Mouse (Mus musculus): ENCODE data around the gene Adora1. TPM values are rescaled to one million over a fixed set of nuclear protein-coding genes. Genes with fewer than 3 reads are reported as not detected.
A peak's percentile ranks its signal among the peaks of the same experiment; 100 is the strongest.

Gene Adora1
- 12.2 and 14.0 TPM in 2 replicates for polyA plus RNA-seq (2014; fragmentation: Nextera tagmentation; extraction: Ambion mirVana)

GRCm38 (mm10) chr1:134235391-134235921 lies at the start of gene Adora1:
Adora1 (minus strand) TSS chr1:134235431.
- H3K9ac ChIP-seq (replicated peaks; ENCODE audit: low read depth, low read length), result peak within 1 kb of the TSS; percentile 63
- H3K4me1 ChIP-seq (ENCODE audit: control insufficient read depth, insufficient read depth, low read length), result peaks cover 25% of the 10 kb centered on the region
- ATAC-seq (ENCODE audit: low read depth), result peak; percentile 22; the same call in 1 of the 2 replicates
- no peak within 1 kb of the TSS; the same call in 1 of the 2 replicates for H3K27ac ChIP-seq (ENCODE audit: low read depth, low read length)
- H3K4me3 ChIP-seq (ENCODE audit: low read depth, low read length), result peak within 1 kb of the TSS; percentile 47
- peaks cover 20% of the 10 kb centered on the region for H3K27me3 ChIP-seq (ENCODE audit: control insufficient read depth, insufficient read depth, low read length)
- H3K4me2 ChIP-seq (ENCODE audit: low read depth, low read length), result peak within 1 kb of the TSS; percentile 88
- no peaks in the 10 kb centered on the region for H3K9me3 ChIP-seq (ENCODE audit: control insufficient read depth, low read length)
- H3K36me3 ChIP-seq (ENCODE audit: control insufficient read depth, insufficient read depth, low read length), result no peaks in the 10 kb centered on the region
- whole genome bisulfite sequencing, result 2% methylated on average over 27 of the region's 37 CpGs

- Histone ChIP-seq H3K9ac (replicated peaks; ENCODE audit: low read depth, low read length) (no peak overlapping the region), H3K4me2 (ENCODE audit: low read depth, low read length) (no peak overlapping the region), H3K9me3 (ENCODE audit: control insufficient read depth, low read length) (no peaks in the 10 kb centered on the region), H3K27ac (ENCODE audit: low read depth, low read length) (no peak overlapping the region), H3K27me3 (ENCODE audit: control insufficient read depth, insufficient read depth, low read length) (no peaks in the 10 kb centered on the region), H3K36me3 (ENCODE audit: control insufficient read depth, insufficient read depth, low read length) (no peaks in the 10 kb centered on the region), H3K4me1 (ENCODE audit: control insufficient read depth, insufficient read depth, low read length) (no peaks in the 10 kb centered on the region), H3K4me3 (ENCODE audit: low read depth, low read length) (no peak overlapping the region)
- WGBS, result 33% methylated on average over 1 of the region's 1 CpGs
- ATAC-seq (ENCODE audit: low read depth), result no peak
Measured at GRCm38 (mm10) chr1:134283108-134283507, 47.9 kb upstream of the Adora1 start.

GRCm38 (mm10) chr1:134282342-134282741 lies 47.1 kb upstream of the Adora1 start:
- H3K4me2 ChIP-seq (ENCODE audit: low read depth, low read length), result no peak overlapping the region
- H3K9me3 ChIP-seq (ENCODE audit: control insufficient read depth, low read length), result no peaks in the 10 kb centered on the region
- ATAC-seq (ENCODE audit: low read depth), result no peak
- no peak overlapping the region for H3K9ac ChIP-seq (replicated peaks; ENCODE audit: low read depth, low read length)
- no peaks in the 10 kb centered on the region for H3K27me3 ChIP-seq (ENCODE audit: control insufficient read depth, insufficient read depth, low read length)
- H3K27ac ChIP-seq (ENCODE audit: low read depth, low read length), result no peak overlapping the region
- no peaks in the 10 kb centered on the region for H3K4me1 ChIP-seq (ENCODE audit: control insufficient read depth, insufficient read depth, low read length)
- 77% methylated on average over 3 of the region's 3 CpGs for WGBS
- H3K36me3 ChIP-seq (ENCODE audit: control insufficient read depth, insufficient read depth, low read length), result no peaks in the 10 kb centered on the region
- no peak overlapping the region for H3K4me3 ChIP-seq (ENCODE audit: low read depth, low read length)

GRCm38 (mm10) chr1:134281563-134281962 lies 46.3 kb upstream of the Adora1 start:
- ATAC-seq (ENCODE audit: low read depth), result no peak
- Histone ChIP-seq H3K4me2 (ENCODE audit: low read depth, low read length) (no peak overlapping the region), H3K9ac (replicated peaks; ENCODE audit: low read depth, low read length) (no peak overlapping the region), H3K4me3 (ENCODE audit: low read depth, low read length) (no peak overlapping the region), H3K9me3 (ENCODE audit: control insufficient read depth, low read length) (no peaks in the 10 kb centered on the region), H3K4me1 (ENCODE audit: control insufficient read depth, insufficient read depth, low read length) (no peaks in the 10 kb centered on the region), H3K27me3 (ENCODE audit: control insufficient read depth, insufficient read depth, low read length) (no peaks in the 10 kb centered on the region), H3K27ac (ENCODE audit: low read depth, low read length) (no peak overlapping the region), H3K36me3 (ENCODE audit: control insufficient read depth, insufficient read depth, low read length) (no peaks in the 10 kb centered on the region)
- 78% methylated on average over 4 of the region's 4 CpGs for WGBS

GRCm38 (mm10) chr1:134280174-134280573 lies 44.9 kb upstream of the Adora1 start:
- Histone ChIP-seq H3K9me3 (ENCODE audit: control insufficient read depth, low read length) (no peaks in the 10 kb centered on the region), H3K36me3 (ENCODE audit: control insufficient read depth, insufficient read depth, low read length) (no peaks in the 10 kb centered on the region), H3K4me3 (ENCODE audit: low read depth, low read length) (no peak overlapping the region), H3K4me1 (ENCODE audit: control insufficient read depth, insufficient read depth, low read length) (no peaks in the 10 kb centered on the region), H3K27ac (ENCODE audit: low read depth, low read length) (no peak overlapping the region), H3K9ac (replicated peaks; ENCODE audit: low read depth, low read length) (no peak overlapping the region), H3K4me2 (ENCODE audit: low read depth, low read length) (no peak overlapping the region), H3K27me3 (ENCODE audit: control insufficient read depth, insufficient read depth, low read length) (no peaks in the 10 kb centered on the region)
- 84% methylated on average over 5 of the region's 5 CpGs for WGBS
- no peak for ATAC-seq (ENCODE audit: low read depth)

GRCm38 (mm10) chr1:134276823-134277222 lies 41.6 kb upstream of the Adora1 start:
- H3K36me3 ChIP-seq (ENCODE audit: control insufficient read depth, insufficient read depth, low read length), result no peaks in the 10 kb centered on the region
- H3K27me3 ChIP-seq (ENCODE audit: control insufficient read depth, insufficient read depth, low read length), result no peaks in the 10 kb centered on the region
- ATAC-seq (ENCODE audit: low read depth), result no peak
- H3K27ac ChIP-seq (ENCODE audit: low read depth, low read length), result no peak overlapping the region
- no peak overlapping the region for H3K4me2 ChIP-seq (ENCODE audit: low read depth, low read length)
- peaks cover 3% of the 10 kb centered on the region; the same call in 1 of the 2 replicates for H3K4me1 ChIP-seq (ENCODE audit: control insufficient read depth, insufficient read depth, low read length)
- no peak overlapping the region for H3K9ac ChIP-seq (replicated peaks; ENCODE audit: low read depth, low read length)
- H3K9me3 ChIP-seq (ENCODE audit: control insufficient read depth, low read length), result no peaks in the 10 kb centered on the region
- H3K4me3 ChIP-seq (ENCODE audit: low read depth, low read length), result no peak overlapping the region
- WGBS, result 84% methylated on average over 7 of the region's 7 CpGs

GRCm38 (mm10) chr1:134275616-134276464 lies 40.6 kb upstream of the Adora1 start:
- WGBS, result 77% methylated on average over 13 of the region's 13 CpGs
- ATAC-seq (ENCODE audit: low read depth), result no peak
- no peaks in the 10 kb centered on the region for H3K27me3 ChIP-seq (ENCODE audit: control insufficient read depth, insufficient read depth, low read length)
- no peak overlapping the region for H3K4me3 ChIP-seq (ENCODE audit: low read depth, low read length)
- no peaks in the 10 kb centered on the region for H3K9me3 ChIP-seq (ENCODE audit: control insufficient read depth, low read length)
- no peak overlapping the region for H3K9ac ChIP-seq (replicated peaks; ENCODE audit: low read depth, low read length)
- H3K36me3 ChIP-seq (ENCODE audit: control insufficient read depth, insufficient read depth, low read length), result no peaks in the 10 kb centered on the region
- H3K27ac ChIP-seq (ENCODE audit: low read depth, low read length), result no peak overlapping the region
- H3K4me1 ChIP-seq (ENCODE audit: control insufficient read depth, insufficient read depth, low read length), result peaks cover 3% of the 10 kb centered on the region; the same call in 1 of the 2 replicates
- H3K4me2 ChIP-seq (ENCODE audit: low read depth, low read length), result no peak overlapping the region

- peak overlapping the region; percentile 68; the same call in 1 of the 2 replicates for H3K27ac ChIP-seq (ENCODE audit: low read depth, low read length)
- 67% methylated on average over 7 of the region's 7 CpGs for WGBS
- H3K4me2 ChIP-seq (ENCODE audit: low read depth, low read length), result no peak overlapping the region
- ATAC-seq (ENCODE audit: low read depth), result no peak
- no peaks in the 10 kb centered on the region for H3K9me3 ChIP-seq (ENCODE audit: control insufficient read depth, low read length)
- H3K4me1 ChIP-seq (ENCODE audit: control insufficient read depth, insufficient read depth, low read length), result peaks cover 3% of the 10 kb centered on the region; the same call in 1 of the 2 replicates
- H3K27me3 ChIP-seq (ENCODE audit: control insufficient read depth, insufficient read depth, low read length), result no peaks in the 10 kb centered on the region
- no peak overlapping the region for H3K9ac ChIP-seq (replicated peaks; ENCODE audit: low read depth, low read length)
- no peak overlapping the region for H3K4me3 ChIP-seq (ENCODE audit: low read depth, low read length)
- H3K36me3 ChIP-seq (ENCODE audit: control insufficient read depth, insufficient read depth, low read length), result no peaks in the 10 kb centered on the region
Measured at GRCm38 (mm10) chr1:134274483-134274920, 39.3 kb upstream of the Adora1 start.

Measured in neural tube, embryonic 14.5 days (tissue).